Mouse (Mus musculus) frontal cortex, adult (tissue): ENCODE data around the gene Mefv.
"Not testable (repeated sequence)": the region's sequence is repeated elsewhere in the genome, so short reads cannot be mapped to it uniquely, and the experiment has no call there.

Experiments used
- ATAC-seq: cut with Nextera tagmentation; 2 replicates; pipeline ENCODE4 v1.9.2; 2017; ENCODE audit warnings: mild to moderate bottlenecking, moderate library complexity, mixed read lengths; ENCODE audit not compliant: low TSS enrichment

Gene Mefv

DNA sequence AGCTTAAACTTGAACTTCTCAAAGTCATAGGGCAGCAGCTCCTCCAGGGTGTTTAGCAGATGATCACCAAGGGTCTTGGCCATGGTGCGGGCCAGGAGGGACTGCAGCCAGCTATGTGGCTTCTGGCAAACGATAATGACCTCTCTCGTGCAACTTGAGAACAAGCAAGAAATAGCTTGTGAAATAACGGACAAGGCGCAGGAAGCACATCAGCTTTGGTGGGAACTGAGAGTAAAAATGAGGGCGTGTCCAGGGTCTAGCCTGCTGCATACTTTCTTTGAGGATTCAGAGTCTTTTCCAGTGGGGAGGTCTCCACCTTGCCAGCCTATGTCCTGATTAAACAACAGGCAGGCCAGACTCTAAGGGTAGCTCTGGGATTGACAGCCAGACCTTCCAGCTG, at the start of gene Mefv:
Mefv (minus strand) TSS at position 118 of the 400 bp plus-strand sequence.
- no peak for ATAC-seq

DNA sequence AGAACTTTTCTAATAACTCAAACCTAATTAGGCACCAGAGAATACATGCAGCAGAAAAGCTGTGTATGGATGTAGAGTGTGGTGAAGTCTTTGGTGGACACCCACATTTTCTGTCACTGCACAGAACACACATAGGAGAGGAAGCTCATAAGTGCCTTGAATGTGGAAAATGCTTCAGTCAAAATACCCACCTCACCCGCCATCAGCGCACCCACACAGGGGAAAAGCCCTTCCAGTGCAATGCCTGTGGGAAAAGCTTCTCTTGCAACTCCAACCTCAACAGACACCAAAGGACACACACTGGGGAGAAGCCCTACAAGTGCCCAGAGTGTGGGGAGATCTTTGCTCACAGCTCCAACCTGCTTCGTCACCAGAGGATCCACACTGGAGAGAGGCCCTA, 31.1 kb upstream of the Mefv start:
- ATAC-seq, result no peak

GRCm38 (mm10) chr16:3745656-3746055, 27.8 kb upstream of the Mefv start:
- ATAC-seq, result no peak

DNA sequence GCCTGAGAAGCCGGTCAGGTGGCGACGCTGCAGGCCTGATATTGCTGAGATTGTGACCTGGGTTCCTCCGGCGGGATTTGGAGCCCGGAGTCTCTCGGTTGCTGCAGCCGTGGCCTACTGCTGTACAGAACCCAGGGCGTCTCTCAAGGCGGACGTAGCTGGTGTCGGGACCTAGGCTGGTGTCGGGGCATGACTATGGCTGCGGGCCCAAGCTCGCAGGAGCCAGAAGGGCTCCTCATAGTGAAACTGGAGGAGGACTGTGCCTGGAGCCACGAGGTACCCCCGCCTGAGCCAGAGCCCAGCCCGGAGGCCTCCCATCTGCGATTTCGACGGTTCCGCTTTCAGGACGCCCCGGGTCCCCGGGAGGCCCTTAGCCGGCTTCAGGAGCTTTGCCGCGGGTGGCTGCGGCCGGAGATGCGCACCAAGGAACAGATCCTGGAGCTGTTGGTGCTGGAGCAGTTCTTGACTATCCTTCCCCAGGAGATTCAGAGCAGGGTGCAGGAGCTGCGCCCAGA, 26.3 kb upstream of the Mefv start:
- ATAC-seq, result no peak; the same call in 1 of the 2 replicates

DNA sequence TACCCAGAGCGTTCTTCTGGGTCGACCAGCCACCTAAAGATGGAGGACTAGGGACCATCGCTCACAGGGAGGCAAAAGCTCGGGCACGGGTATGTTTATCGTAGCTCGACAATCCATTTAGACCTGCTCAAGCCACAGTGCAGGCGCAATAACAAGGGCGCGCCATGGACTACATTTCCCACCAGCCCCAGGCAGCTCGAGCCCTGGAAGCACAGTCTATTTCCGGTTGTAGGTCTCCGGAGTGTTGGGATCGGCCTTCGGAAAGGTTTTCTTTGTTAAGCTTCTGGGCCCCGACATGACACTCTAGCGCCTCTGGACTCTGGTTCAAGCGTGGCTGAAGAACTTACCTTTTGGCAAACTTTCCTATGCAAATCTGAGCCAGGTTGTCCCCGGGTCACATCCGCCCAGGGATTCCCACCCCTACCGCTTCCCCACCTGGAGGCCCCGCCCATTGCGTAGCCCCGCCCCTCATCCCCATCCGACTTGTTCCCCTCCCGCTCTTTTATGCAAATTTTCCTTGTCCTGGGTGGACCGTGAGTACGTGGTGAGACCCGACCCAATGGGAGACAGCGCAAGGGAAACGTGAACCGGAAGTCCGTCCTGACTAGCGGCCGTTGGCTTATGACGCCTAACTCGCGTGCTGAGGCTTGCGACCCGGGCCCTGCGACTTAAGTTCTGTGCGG, 25.7 kb upstream of the Mefv start, which contains the start of gene Zfp263:
Zfp263 (plus strand) TSS at position 591 of the 683 bp plus-strand sequence.
- ATAC-seq, result peak; percentile 98

- no peak for ATAC-seq
Measured at GRCm38 (mm10) chr16:3742466-3742865, 24.6 kb upstream of the Mefv start.

DNA sequence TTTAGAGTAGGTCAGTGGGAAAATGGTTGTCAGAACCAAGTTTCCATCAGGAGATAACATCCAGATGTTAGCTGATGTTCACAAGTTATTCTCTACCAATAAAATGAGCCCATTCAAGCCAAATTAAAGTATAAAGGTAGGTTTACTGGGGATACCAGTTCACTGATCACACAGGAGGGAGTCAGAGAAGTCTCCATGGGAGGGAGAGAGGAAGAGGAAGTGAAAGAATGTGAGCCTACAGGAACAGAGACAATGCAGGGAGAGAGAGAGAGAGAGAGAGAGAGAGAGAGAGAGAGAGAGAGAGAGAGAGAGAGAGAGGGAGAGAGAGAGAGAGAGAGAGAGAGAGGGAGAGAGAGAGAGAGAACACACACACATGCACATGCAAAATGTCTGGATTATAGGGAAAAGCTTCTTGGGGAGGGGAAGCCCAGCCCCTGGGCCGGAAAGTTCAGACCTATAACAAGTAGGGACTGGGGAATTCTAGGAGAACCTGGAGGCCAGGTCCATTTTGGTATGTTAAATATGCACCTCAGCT, 15.4 kb upstream of the Mefv start:
- ATAC-seq, result no peak

GRCm38 (mm10) chr16:3732612-3733011, 14.7 kb upstream of the Mefv start:
- ATAC-seq, result no peak

- no peak for ATAC-seq
Measured at GRCm38 (mm10) chr16:3727980-3728720, 10.3 kb upstream of the Mefv start.

- ATAC-seq, result no peak
Measured at GRCm38 (mm10) chr16:3723231-3723630, 5.3 kb upstream of the Mefv start.

GRCm38 (mm10) chr16:3714731-3715130, 3.2 kb downstream of the Mefv start:
- no peak for ATAC-seq

DNA sequence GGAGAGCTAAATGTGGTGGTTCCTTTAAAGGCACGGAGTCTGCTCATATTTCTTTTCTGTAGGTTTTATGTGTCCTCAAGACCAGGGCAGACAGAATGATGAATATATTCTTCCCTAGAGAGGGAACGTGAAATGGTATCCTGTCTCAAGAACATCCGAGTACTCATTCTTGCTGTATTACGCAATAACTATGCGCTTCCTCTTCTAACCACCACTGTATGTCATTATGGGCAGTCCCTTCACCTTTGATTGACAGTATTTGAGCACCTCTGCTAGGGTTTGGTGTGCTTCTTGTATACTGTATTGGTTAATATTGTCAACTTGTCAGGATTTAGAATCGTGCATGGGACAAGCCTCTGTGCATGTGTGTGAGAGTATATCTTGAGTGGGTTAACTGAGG, 11.2 kb downstream of the Mefv start:
- no peak for ATAC-seq

DNA sequence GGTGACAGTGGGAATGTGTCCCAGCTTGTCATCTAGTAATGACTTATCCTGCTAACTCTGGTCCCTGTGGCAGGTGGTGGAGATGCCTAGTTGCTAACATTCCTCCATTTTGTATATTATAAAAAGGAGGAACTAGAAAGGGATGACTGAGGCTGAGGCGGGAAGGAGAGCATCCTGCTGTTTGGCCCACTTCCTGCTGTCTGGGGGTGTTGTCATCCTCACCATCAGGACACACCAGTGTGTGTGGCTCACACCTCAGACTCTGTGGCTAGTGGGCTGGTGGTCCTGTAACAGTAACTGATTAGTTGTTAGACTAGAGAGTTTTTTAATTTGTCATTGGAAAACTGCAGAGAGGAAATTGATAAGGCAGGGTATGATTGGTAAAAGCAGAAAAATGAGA, 17.0 kb downstream of the Mefv start:
- ATAC-seq, result no peak

DNA sequence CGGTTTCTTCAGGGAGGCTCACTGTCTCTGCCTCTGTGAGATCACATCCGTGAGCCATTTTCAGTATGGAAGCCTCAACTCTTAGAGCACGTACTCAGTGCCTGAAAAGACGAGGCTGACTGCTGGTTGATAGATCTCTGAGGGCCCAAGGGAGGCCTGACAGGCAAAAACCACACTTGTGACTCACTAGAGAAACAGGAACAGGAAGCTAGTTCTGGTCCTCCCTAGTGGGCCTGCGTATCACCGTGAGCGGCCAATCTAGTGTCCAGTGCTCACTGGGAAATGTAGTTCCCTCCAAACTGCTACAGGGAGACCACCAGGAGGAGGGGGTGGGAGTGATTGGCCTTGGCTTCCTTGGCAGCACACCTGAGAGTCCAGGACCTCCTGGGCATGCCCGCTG, 18.6 kb downstream of the Mefv start:
- no peak for ATAC-seq

- ATAC-seq, result not testable (repeated sequence)
Measured at GRCm38 (mm10) chr16:3689608-3690007, 28.3 kb downstream of the Mefv start.
